Mouse (Mus musculus): ENCODE data around the gene Rdm1. TPM values are rescaled to one million over a fixed set of nuclear protein-coding genes. Genes with fewer than 3 reads are reported as not detected.
"Not testable (repeated sequence)": the region's sequence is repeated elsewhere in the genome, so short reads cannot be mapped to it uniquely, and the experiment has no call there.

The Rdm1 gene
- polyA plus RNA-seq, 1 experiment from 2014 or later: 18.9 TPM

GRCm38 (mm10) chr11:101626649-101626994 lies 373 bp upstream of the Rdm1 start:
- TF ChIP-seq CTCF (IDR thresholded peaks at IDR 0.05; ENCODE audit: low read depth) (no peak), EP300 (optimal IDR thresholded peaks at IDR 0.05) (no peak)
- WGBS: 3% methylated on average over 8 of the region's 8 CpGs
- DNase-seq (ENCODE audit: low spot score): no peak
- peak overlapping the region; percentile 96 for H3K27ac ChIP-seq (replicated peaks)
- peak; percentile 12; the same call in 1 of the 2 replicates for ATAC-seq (ENCODE audit: low FRiP score, low TSS enrichment)
- H3K27me3 ChIP-seq (ENCODE audit: control insufficient read depth, insufficient read depth, low read length): no peaks in the 10 kb centered on the region
- peak overlapping the region; percentile 73 for H3K9ac ChIP-seq (ENCODE audit: low read length)
- H3K4me3 ChIP-seq (ENCODE audit: low read depth, low read length): peak overlapping the region; percentile 39
- no peaks in the 10 kb centered on the region for H3K4me1 ChIP-seq (replicated peaks; ENCODE audit: control insufficient read depth, insufficient read depth)
- peak overlapping the region; percentile 60 for H3K4me2 ChIP-seq (replicated peaks; ENCODE audit: low read depth)
- H3K36me3 ChIP-seq (ENCODE audit: control insufficient read depth, insufficient read depth, low read length): no peaks in the 10 kb centered on the region
- no peaks in the 10 kb centered on the region for H3K9me3 ChIP-seq (ENCODE audit: control insufficient read depth, low read length)

- H3K27me3 ChIP-seq (ENCODE audit: control insufficient read depth, insufficient read depth, low read length): no peaks in the 10 kb centered on the region
- H3K4me1 ChIP-seq (replicated peaks; ENCODE audit: control insufficient read depth, insufficient read depth): no peaks in the 10 kb centered on the region
- H3K4me3 ChIP-seq (ENCODE audit: low read depth, low read length): peak overlapping the region; percentile 63
- ATAC-seq (ENCODE audit: low FRiP score, low TSS enrichment) (peak; percentile 58), DNase-seq (ENCODE audit: low spot score) (peak; percentile 92)
- TF ChIP-seq EP300 (optimal IDR thresholded peaks at IDR 0.05) (no peak), CTCF (IDR thresholded peaks at IDR 0.05; ENCODE audit: low read depth) (no peak)
- H3K27ac ChIP-seq (replicated peaks): peak overlapping the region; percentile 96
- H3K9me3 ChIP-seq (ENCODE audit: control insufficient read depth, low read length): no peaks in the 10 kb centered on the region
- under 1% methylated on average over 33 of the region's 33 CpGs for WGBS
- H3K36me3 ChIP-seq (ENCODE audit: control insufficient read depth, insufficient read depth, low read length): no peaks in the 10 kb centered on the region
- H3K4me2 ChIP-seq (replicated peaks; ENCODE audit: low read depth): peak overlapping the region; percentile 81
- peak overlapping the region; percentile 79 for H3K9ac ChIP-seq (ENCODE audit: low read length)
Measured at GRCm38 (mm10) chr11:101627857-101628559, 1.0 kb downstream of the Rdm1 start.

- not testable (repeated sequence) for DNase-seq (ENCODE audit: low spot score)
Measured at GRCm38 (mm10) chr11:101628733-101629417, 1.9 kb downstream of the Rdm1 start.

GRCm38 (mm10) chr11:101635660-101636059 lies 8.7 kb downstream of the Rdm1 start:
- H3K9ac ChIP-seq (ENCODE audit: low read length): no peak overlapping the region
- no peak overlapping the region for H3K4me3 ChIP-seq (ENCODE audit: low read depth, low read length)
- DNase-seq (ENCODE audit: low spot score) (no peak), ATAC-seq (ENCODE audit: low FRiP score, low TSS enrichment) (no peak)
- 0 out of 2 replicates have a peak, but pooled peaks cover 5% of the 10 kb centered on the region for H3K36me3 ChIP-seq (ENCODE audit: control insufficient read depth, insufficient read depth, low read length)
- no peaks in the 10 kb centered on the region for H3K9me3 ChIP-seq (ENCODE audit: control insufficient read depth, low read length)
- no peaks in the 10 kb centered on the region for H3K4me1 ChIP-seq (replicated peaks; ENCODE audit: control insufficient read depth, insufficient read depth)
- no peak overlapping the region for H3K27ac ChIP-seq (replicated peaks)
- 88% methylated on average over 10 of the region's 10 CpGs for WGBS
- no peak overlapping the region for H3K4me2 ChIP-seq (replicated peaks; ENCODE audit: low read depth)
- TF ChIP-seq EP300 (optimal IDR thresholded peaks at IDR 0.05): no peak
- no peak for TF ChIP-seq CTCF (IDR thresholded peaks at IDR 0.05; ENCODE audit: low read depth)
- H3K27me3 ChIP-seq (ENCODE audit: control insufficient read depth, insufficient read depth, low read length): no peaks in the 10 kb centered on the region

More at GRCm38 (mm10) chr11:101628733-101629417, 1.9 kb downstream of the Rdm1 start:
- ATAC-seq (ENCODE audit: low FRiP score, low TSS enrichment); H3K36me3 ChIP-seq (ENCODE audit: control insufficient read depth, insufficient read depth, low read length); H3K4me1 ChIP-seq (replicated peaks; ENCODE audit: control insufficient read depth, insufficient read depth); H3K9me3 ChIP-seq (ENCODE audit: control insufficient read depth, low read length); H3K9ac ChIP-seq (ENCODE audit: low read length); H3K27ac ChIP-seq (replicated peaks); H3K27me3 ChIP-seq (ENCODE audit: control insufficient read depth, insufficient read depth, low read length): not testable (repeated sequence)
- H3K4me2 ChIP-seq (replicated peaks; ENCODE audit: low read depth): peak overlapping the region; percentile 81
- peak overlapping the region; percentile 63; the same call in 1 of the 2 replicates for H3K4me3 ChIP-seq (ENCODE audit: low read depth, low read length)
- 69% methylated on average over 4 of the region's 5 CpGs for whole genome bisulfite sequencing

- H3K9me3 ChIP-seq (ENCODE audit: control insufficient read depth, low read length): no peaks in the 10 kb centered on the region
- 92% methylated on average over 4 of the region's 4 CpGs for WGBS
- no peak for DNase-seq (ENCODE audit: low spot score)
- no peak overlapping the region for H3K4me2 ChIP-seq (replicated peaks; ENCODE audit: low read depth)
- no peak overlapping the region for H3K4me3 ChIP-seq (ENCODE audit: low read depth, low read length)
- 0 out of 2 replicates have a peak, but pooled peaks cover 5% of the 10 kb centered on the region for H3K36me3 ChIP-seq (ENCODE audit: control insufficient read depth, insufficient read depth, low read length)
- no peaks in the 10 kb centered on the region for H3K27me3 ChIP-seq (ENCODE audit: control insufficient read depth, insufficient read depth, low read length)
- ATAC-seq (ENCODE audit: low FRiP score, low TSS enrichment): no peak
- no peak overlapping the region for H3K9ac ChIP-seq (ENCODE audit: low read length)
- no peak overlapping the region for H3K27ac ChIP-seq (replicated peaks)
- TF ChIP-seq CTCF (IDR thresholded peaks at IDR 0.05; ENCODE audit: low read depth) (no peak), EP300 (optimal IDR thresholded peaks at IDR 0.05) (no peak)
- no peaks in the 10 kb centered on the region for H3K4me1 ChIP-seq (replicated peaks; ENCODE audit: control insufficient read depth, insufficient read depth)
Measured at GRCm38 (mm10) chr11:101639761-101640160, 12.8 kb downstream of the Rdm1 start.
